Mouse (Mus musculus): ENCODE measurements around the gene Fam240b. TPM values are rescaled to one million over a fixed set of nuclear protein-coding genes. Genes with fewer than 3 reads are reported as not detected.

The Fam240b gene
- total RNA-seq, 2 experiments from 2014 or later: not detected

- intact Hi-C loops (cut with DNase I): loop anchor here (5.0 kb wide), 1 partner anchor 869 kb away; no protein-coding TSS in a partner anchor
- DNase-seq: peak; percentile 38 to 48
Observed at GRCm38 (mm10) chr13:64443263-64443894, 54.2 kb downstream of the Fam240b start.

DNA sequence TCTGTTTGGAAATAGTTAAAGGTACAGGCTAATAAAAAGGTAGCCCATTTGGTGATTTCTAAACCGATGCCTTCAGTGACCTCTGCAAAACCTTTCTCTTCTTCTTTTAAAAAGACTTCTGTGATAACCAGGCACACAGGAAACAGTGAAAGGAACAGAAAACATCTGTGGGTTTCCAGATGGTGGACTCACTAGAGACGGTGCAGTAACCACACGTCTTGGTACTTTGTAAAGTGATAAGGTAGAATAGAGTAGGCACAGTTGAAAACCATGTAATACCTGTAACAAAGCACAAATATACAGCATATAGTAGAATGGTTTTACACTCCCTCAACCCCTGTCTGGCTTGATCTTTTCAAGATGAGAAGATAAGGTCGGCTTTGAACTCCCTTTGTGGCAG is 57.0 kb downstream of the Fam240b start:
- no peak for DNase-seq
- intact Hi-C loops (cut with DNase I): loop anchor here (5.0 kb wide), 1 partner anchor 872 kb away; no protein-coding TSS in a partner anchor

GRCm38 (mm10) chr13:64439471-64439870 is 58.1 kb downstream of the Fam240b start:
- intact Hi-C loops (cut with DNase I): loop anchor here (1.0 to 10.0 kb wide), 4 partner anchors 124 to 805 kb away; partner anchors contain the start of genes Mfsd14b and Zfp367
- DNase-seq: no peak

DNA sequence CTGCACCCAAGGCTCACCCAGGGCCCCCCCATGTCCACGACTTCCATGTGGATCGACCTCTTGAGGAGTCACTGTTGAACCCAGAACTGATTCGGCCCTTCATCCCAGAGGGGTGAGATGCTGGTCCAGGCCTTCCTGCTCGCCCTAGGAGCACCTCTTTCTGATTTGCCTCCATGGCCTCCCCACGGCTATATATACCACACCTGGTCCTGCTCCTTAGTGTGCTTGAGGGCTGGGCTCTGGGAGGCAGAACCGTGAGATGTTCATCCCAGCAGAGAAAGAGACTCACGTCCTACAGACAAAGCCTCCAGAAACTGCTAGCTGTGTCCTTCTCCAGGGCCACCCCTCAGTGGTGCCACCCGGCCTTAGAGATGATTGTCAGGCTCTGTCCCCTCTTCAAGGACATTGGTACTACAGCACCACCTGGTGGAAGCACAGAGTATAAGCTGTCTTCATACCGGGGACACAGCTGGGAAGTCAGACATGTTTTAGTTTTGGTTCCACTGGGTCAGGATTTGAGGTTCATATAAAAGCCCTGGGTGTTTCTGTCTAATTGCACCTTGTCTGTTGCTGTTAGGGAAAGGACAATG is 58.6 kb downstream of the Fam240b start:
- intact Hi-C loops (cut with DNase I): loop anchor here (1.0 to 10.0 kb wide), 4 partner anchors 124 to 806 kb away; partner anchors contain the start of genes Mfsd14b and Zfp367
- peak; percentile 80 to 90 for DNase-seq

DNA sequence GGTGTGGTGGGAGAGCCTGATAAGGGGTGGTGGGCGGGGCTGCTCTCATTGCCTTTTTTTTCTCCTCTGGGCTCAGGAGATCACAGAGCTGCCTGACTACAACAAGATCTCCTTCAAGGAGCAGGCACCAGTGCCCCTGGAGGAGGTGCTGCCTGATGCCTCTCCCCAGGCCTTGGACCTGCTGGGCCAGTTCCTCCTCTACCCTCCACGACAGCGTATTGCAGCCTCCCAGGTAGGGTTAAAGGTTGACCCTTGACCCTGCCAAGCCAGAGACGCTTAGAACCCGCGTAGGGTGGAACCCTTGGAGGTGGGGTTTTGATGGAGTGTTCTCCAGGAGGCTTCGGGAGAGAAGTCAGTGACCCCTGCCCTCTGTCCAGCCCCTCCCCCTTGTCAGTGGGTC is 59.8 kb downstream of the Fam240b start:
- intact Hi-C loops (cut with DNase I): loop anchor here (10.0 kb wide), 3 partner anchors 283 to 807 kb away; partner anchors contain the start of genes Mfsd14b and Zfp367
- no peak for DNase-seq

- peak; percentile 95 for DNase-seq
- intact Hi-C loops (cut with DNase I): loop anchor here (1.0 to 10.0 kb wide), 5 partner anchors 62 to 812 kb away; partner anchors contain the start of genes Ctsl, Mfsd14b and Zfp367
Observed at GRCm38 (mm10) chr13:64432017-64432995, 65.3 kb downstream of the Fam240b start, which contains the start of gene Cdk20. TSS of gene Cdk20 (plus strand) at chr13:64432314.

Other genes with a start within 250 kb of the Fam240b start
- 10 to 100 TPM in 1 of 2 experiments, 1 to 10 TPM in 1; 9.3 to 10.3 TPM for gene Cdc14b, start 222.5 kb downstream of the Fam240b start, total RNA-seq (2021)
- 10 to 100 TPM; 59.8 to 63.1 TPM for gene Aaed1, start 185.1 kb downstream of the Fam240b start, total RNA-seq (2021)
- gene Ctsl, start 126.9 kb downstream of the Fam240b start, total RNA-seq (2021): 100 to 1,000 TPM; 246 to 281 TPM
- 1 to 10 TPM; 3.3 TPM for gene Cdk20, start 65.5 kb downstream of the Fam240b start, total RNA-seq (2021)